Mouse (Mus musculus): ENCODE results near the gene Gpx4.
A peak's percentile ranks its signal among the peaks of the same experiment; 100 is the strongest.
"Not testable (repeated sequence)": the region's sequence is repeated elsewhere in the genome, so short reads cannot be mapped to it uniquely, and the experiment has no call there.

The Gpx4 gene

GRCm38 (mm10) chr10:80050885-80051617, 4.1 kb downstream of the Gpx4 start:
- no peak for DNase-seq (ENCODE audit: low spot score)

GRCm38 (mm10) chr10:80051618-80052373, 4.8 kb downstream of the Gpx4 start:
- no peak for DNase-seq (ENCODE audit: low spot score)

- DNase-seq (ENCODE audit: low spot score): no peak
Measured at GRCm38 (mm10) chr10:80052374-80052764, 5.4 kb downstream of the Gpx4 start.

- DNase-seq (ENCODE audit: low spot score): peak; percentile 99
Measured at GRCm38 (mm10) chr10:80053259-80053780, 6.4 kb downstream of the Gpx4 start.

GRCm38 (mm10) chr10:80053831-80054815, 7.2 kb downstream of the Gpx4 start:
- DNase-seq (ENCODE audit: low spot score): peak; percentile 55

GRCm38 (mm10) chr10:80054911-80055310, 7.9 kb downstream of the Gpx4 start:
- not testable (repeated sequence) for DNase-seq (ENCODE audit: low spot score)

- DNase-seq (ENCODE audit: low spot score): no peak
Measured at GRCm38 (mm10) chr10:80055364-80055763, 8.4 kb downstream of the Gpx4 start.

- no peak for DNase-seq (ENCODE audit: low spot score)
Measured at GRCm38 (mm10) chr10:80055891-80056290, 8.9 kb downstream of the Gpx4 start.

GRCm38 (mm10) chr10:80056506-80056905, 9.5 kb downstream of the Gpx4 start:
- no peak for DNase-seq (ENCODE audit: low spot score)

- DNase-seq (ENCODE audit: low spot score): no peak
Measured at GRCm38 (mm10) chr10:80056976-80057682, 10.2 kb downstream of the Gpx4 start.

GRCm38 (mm10) chr10:80057683-80058326, 10.8 kb downstream of the Gpx4 start:
- DNase-seq (ENCODE audit: low spot score): no peak

- no peak for DNase-seq (ENCODE audit: low spot score)
Measured at GRCm38 (mm10) chr10:80063104-80063503, 16.1 kb downstream of the Gpx4 start.

GRCm38 (mm10) chr10:80063877-80064650, 17.1 kb downstream of the Gpx4 start:
- DNase-seq (ENCODE audit: low spot score): no peak

GRCm38 (mm10) chr10:80069251-80069650, 22.3 kb downstream of the Gpx4 start:
- no peak for DNase-seq (ENCODE audit: low spot score)

- DNase-seq (ENCODE audit: low spot score): no peak
Measured at GRCm38 (mm10) chr10:80069948-80070450, 23.0 kb downstream of the Gpx4 start.

- DNase-seq (ENCODE audit: low spot score): peak; percentile 55
Measured at GRCm38 (mm10) chr10:80070837-80071515, 24.0 kb downstream of the Gpx4 start.

GRCm38 (mm10) chr10:80071516-80071900, 24.5 kb downstream of the Gpx4 start:
- no peak for DNase-seq (ENCODE audit: low spot score)

- no peak for DNase-seq (ENCODE audit: low spot score)
Measured at GRCm38 (mm10) chr10:80072623-80073489, 25.9 kb downstream of the Gpx4 start.

All from ovary, postnatal 14 days (tissue).